Mouse (Mus musculus): Measurements from ENCODE around the gene Mfn2.
A peak's percentile ranks its signal among the peaks of the same experiment; 100 is the strongest.

Gene Mfn2

GRCm38 (mm10) chr4:147904313-147905089 is at the start of gene Mfn2:
Gene Mfn2, minus strand, starts transcription at chr4:147904704.
- DNase-seq: peak; percentile 96

DNA sequence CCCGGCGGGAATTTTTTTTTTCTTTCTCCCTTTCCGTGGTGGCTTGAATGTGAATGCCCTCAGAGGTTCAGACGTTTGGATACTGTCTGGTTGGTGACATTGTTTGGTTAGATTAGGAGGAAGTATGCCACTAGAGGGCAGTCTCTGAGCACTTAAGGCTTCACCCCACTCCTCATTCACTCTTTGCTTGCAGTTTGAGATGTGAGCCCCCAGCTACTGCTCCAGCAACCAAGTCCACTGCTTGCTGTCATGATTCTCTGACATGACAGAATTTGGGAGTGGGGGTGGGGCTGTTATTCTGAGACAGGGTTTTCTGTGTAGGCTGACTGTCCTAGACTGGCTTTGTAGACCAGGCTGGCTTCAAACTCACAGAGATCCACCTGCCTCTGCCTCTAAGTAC is 49.1 kb upstream of the Mfn2 start:
- no peak for DNase-seq

GRCm38 (mm10) chr4:147947511-147947910 is 43.0 kb upstream of the Mfn2 start:
- no peak for DNase-seq

- DNase-seq: peak; percentile 72
Measured at GRCm38 (mm10) chr4:147943005-147943404, 38.5 kb upstream of the Mfn2 start.

GRCm38 (mm10) chr4:147941045-147942020 is 36.8 kb upstream of the Mfn2 start:
- DNase-seq: no peak

- DNase-seq: peak; percentile 86
Measured at GRCm38 (mm10) chr4:147940576-147941044, 36.1 kb upstream of the Mfn2 start, which contains the start of gene 2510039O18Rik. Gene 2510039O18Rik, plus strand, starts transcription at chr4:147940895.

DNA sequence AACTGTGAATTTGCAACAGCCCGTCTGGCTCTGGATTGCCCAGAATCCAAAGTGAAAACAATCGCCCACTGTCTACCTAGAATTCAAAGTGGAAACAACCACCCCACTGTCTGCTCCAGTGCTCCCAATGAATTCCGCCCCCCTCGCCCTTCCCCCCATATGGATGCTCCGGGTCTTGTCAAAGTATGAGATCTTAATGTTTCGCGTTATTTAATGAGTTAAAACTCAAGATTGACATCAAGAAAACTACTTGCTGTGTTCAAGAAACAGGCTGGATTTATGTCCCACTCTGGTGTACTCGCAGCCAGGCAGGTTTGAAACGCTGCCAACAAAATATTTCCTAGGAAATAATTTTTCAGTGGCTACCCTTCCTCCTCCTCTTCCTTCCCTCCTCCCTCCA is 35.6 kb upstream of the Mfn2 start:
- no peak for DNase-seq

- peak; percentile 44 for DNase-seq
Measured at GRCm38 (mm10) chr4:147938148-147939096, 33.9 kb upstream of the Mfn2 start.

- DNase-seq: no peak
Measured at GRCm38 (mm10) chr4:147937486-147937885, 33.0 kb upstream of the Mfn2 start.

- no peak for DNase-seq
Measured at GRCm38 (mm10) chr4:147937021-147937420, 32.5 kb upstream of the Mfn2 start.

DNA sequence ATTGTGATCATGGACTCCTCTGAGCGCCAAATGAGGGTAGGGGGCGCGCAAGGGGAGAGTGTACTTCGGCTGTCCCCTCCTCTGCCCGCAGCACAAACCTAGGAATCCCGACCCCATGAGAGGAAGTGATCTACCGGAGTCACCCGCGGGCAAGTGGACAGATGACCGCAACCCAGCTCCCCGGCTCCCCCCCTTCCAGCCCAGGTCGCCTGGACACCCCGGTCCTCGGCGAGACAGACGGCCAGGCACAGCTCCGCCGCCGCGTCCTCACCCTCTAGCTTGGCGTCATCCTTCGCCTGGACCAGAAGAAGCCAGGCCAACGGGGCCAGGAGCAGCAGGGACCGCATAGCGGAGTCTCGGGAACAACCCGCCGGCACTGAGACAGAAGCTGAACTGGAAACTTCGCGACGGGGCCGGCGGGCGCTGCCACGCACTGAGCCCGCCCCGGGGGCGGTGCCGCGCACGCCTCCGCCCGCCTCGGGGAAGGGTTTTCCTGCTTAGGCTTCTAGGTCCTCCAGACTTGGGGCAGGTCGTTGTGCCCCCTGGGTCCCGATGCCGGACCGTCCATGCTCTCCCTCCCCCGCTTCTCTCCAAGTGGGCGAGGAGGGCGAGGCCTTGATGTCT is 31.9 kb upstream of the Mfn2 start, which contains the start of gene Plod1:
TSS of gene Plod1 (minus strand) at position 437 of the 624 bp plus-strand sequence.
- DNase-seq: peak; percentile 92

GRCm38 (mm10) chr4:147935904-147936303 is 31.4 kb upstream of the Mfn2 start:
- DNase-seq: no peak

- DNase-seq: no peak
Measured at GRCm38 (mm10) chr4:147934611-147935010, 30.1 kb upstream of the Mfn2 start.

DNA sequence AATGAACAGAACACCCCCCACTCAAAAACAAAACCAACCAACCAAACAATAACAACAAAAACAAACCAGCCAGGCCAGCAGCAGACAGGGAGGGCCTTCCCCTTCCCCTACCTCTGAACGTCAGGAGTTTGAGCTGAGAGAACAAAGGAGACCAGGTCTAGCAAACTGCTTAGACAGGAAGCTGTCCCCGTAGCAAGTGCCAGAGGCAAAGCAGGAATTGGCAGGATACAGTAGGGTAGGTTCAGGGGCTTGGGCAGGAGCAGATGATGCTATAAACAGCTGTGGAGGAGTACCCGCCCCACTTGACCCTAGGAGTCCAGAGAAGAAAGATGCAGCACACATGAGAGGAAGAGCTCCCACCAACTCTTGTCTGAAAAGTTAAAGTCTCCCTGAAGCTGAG is 29.6 kb upstream of the Mfn2 start:
- no peak for DNase-seq

- no peak for DNase-seq
Measured at GRCm38 (mm10) chr4:147930946-147931345, 26.4 kb upstream of the Mfn2 start.

- no peak for DNase-seq
Measured at GRCm38 (mm10) chr4:147928540-147928939, 24.0 kb upstream of the Mfn2 start.

DNA sequence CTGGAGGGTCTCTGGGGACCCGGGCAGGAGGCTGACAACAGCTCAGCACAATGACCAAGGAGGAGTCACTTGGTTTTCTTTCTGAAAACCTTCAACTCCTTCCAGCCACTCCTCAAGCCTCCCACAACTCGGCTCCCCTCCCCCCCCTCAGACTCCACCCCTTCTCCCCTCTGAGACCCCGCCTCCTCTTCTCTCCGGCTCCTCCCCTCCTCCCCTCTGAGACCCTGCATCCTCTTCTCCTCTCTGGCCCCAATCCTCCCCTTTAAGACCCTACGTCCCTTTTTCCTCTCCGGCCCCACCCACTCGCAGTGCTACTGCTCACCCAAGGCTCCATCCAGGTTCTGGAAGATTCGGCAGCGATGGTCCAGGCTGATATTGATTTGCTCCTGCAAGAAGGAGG is 23.6 kb upstream of the Mfn2 start:
- DNase-seq: no peak

DNA sequence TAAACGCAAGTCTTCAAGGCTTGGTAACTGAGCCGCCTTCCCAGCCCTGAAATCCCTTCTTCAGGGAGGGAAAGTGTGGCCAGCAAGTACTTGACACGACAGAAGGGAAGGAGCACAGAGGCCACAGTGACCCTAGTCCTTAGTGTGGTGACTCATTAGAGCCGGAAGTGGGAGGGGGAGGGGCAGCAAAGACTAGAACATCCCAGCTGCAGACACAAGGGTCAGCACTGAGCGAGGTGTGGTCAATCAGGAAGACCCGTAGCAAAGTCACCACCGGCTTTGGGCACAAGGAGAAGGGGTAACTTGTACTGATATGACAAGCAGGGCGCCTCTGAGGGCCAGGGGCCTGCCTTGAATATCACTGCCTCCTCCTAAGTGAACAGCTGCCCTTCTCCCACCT is 23.2 kb upstream of the Mfn2 start:
- DNase-seq: peak; percentile 33

GRCm38 (mm10) chr4:147922341-147922740 is 17.8 kb upstream of the Mfn2 start:
- no peak for DNase-seq

DNA sequence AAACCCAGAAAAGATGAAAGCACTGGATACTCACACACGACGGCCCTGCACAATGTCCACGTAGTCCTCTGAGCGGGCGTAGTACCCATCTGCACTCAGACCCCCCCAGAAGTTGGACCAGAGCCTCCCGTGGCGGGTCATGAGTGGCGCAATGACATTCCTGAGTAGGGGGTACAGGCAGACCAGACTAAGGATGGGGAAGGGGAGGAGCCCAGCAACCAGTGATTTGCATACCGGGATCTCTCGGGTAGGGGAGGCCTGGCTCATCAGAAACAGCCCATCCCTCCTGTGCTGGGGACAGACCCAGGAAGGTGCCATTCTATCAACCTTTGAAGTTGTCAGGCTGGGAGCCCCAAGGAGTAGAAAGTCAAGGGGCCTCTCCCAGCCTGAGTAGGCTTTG is 16.5 kb upstream of the Mfn2 start:
- no peak for DNase-seq

GRCm38 (mm10) chr4:147918459-147919121 is 14.1 kb upstream of the Mfn2 start:
- peak; percentile 61 for DNase-seq
